Mouse (Mus musculus): ENCODE measurements around the gene Trim43b.
"Not testable (repeated sequence)": the region's sequence is repeated elsewhere in the genome, so short reads cannot be mapped to it uniquely, and the experiment has no call there.

The Trim43b gene

GRCm38 (mm10) chr9:89092735-89093134 lies at the start of gene Trim43b:
Gene Trim43b (minus strand): TSS chr9:89092835.
- in situ Hi-C loops (cut with MboI; ENCODE audit: low sequenced_read_pairs): not testable (repeated sequence)

GRCm38 (mm10) chr9:89104576-89104975 lies 11.9 kb upstream of the Trim43b start:
- in situ Hi-C loops (cut with MboI; ENCODE audit: low sequenced_read_pairs): not testable (repeated sequence)

- in situ Hi-C loops (cut with MboI; ENCODE audit: low sequenced_read_pairs): not testable (repeated sequence)
These were observed 5.9 kb downstream of the Trim43b start for GRCm38 (mm10) chr9:89086746-89087145.

GRCm38 (mm10) chr9:89079637-89080036 lies 13.0 kb downstream of the Trim43b start:
- in situ Hi-C loops (cut with MboI; ENCODE audit: low sequenced_read_pairs): not testable (repeated sequence)

GRCm38 (mm10) chr9:89076508-89076907 lies 16.1 kb downstream of the Trim43b start:
- in situ Hi-C loops (cut with MboI; ENCODE audit: low sequenced_read_pairs): not testable (repeated sequence)

- in situ Hi-C loops (cut with MboI; ENCODE audit: low sequenced_read_pairs): not testable (repeated sequence)
These were observed 25.5 kb downstream of the Trim43b start for GRCm38 (mm10) chr9:89067143-89067501.

GRCm38 (mm10) chr9:89066378-89067142 lies 26.1 kb downstream of the Trim43b start:
- in situ Hi-C loops (cut with MboI; ENCODE audit: low sequenced_read_pairs): not testable (repeated sequence)

Data from CH12F3 (cell line).